Mouse (Mus musculus) heart, adult 2 months (tissue): ENCODE results near the gene Cel. TPM values are rescaled to one million over a fixed set of nuclear protein-coding genes. Genes with fewer than 3 reads are reported as not detected.
A peak's percentile ranks its signal among the peaks of the same experiment; 100 is the strongest.

Source experiments
- DNase-seq, 2 experiments: peaks; one replicate each; pipeline ENCODE4 v3.0.0; 2021
- H3K27ac ChIP-seq: fragments of 200-600 bp; 2 replicates; pipeline ENCODE4 v1.8.1; 2022
- H3K27me3 ChIP-seq: fragments of 200-500 bp; 2 replicates; pipeline ENCODE4 v1.6.1; 2012; ENCODE audit warnings: mild to moderate bottlenecking, low read length, inconsistent platforms, mixed read lengths; ENCODE audit not compliant: control insufficient read depth, insufficient read depth
- H3K36me3 ChIP-seq: fragments of 200-500 bp; 2 replicates; pipeline ENCODE4 v1.6.1; 2012; ENCODE audit warnings: low read length, inconsistent platforms; ENCODE audit not compliant: control insufficient read depth, insufficient read depth
- H3K4me1 ChIP-seq: fragments of 200-500 bp; 2 replicates; pipeline ENCODE4 v1.6.1; 2011; ENCODE audit warnings: low read length; ENCODE audit not compliant: control insufficient read depth, insufficient read depth
- H3K4me3 ChIP-seq: fragments of 200-600 bp; 2 replicates; pipeline ENCODE4 v1.8.1; 2022
- H3K79me2 ChIP-seq: fragments of 200-500 bp; replicated peaks from 2 replicates; pipeline ENCODE4 v1.6.1; 2012; ENCODE audit warnings: mild to moderate bottlenecking, inconsistent platforms, low read length, moderate library complexity, mixed read lengths; ENCODE audit not compliant: control insufficient read depth, insufficient read depth
- H3K9ac ChIP-seq: fragments of 200-500 bp; 2 replicates; pipeline ENCODE4 v1.6.1; 2012; ENCODE audit warnings: low read depth, mild to moderate bottlenecking, control low read depth, inconsistent platforms, low read length, mixed read lengths
- CTCF ChIP-seq: fragments of 200-600 bp; IDR thresholded peaks from 2 replicates; pipeline ENCODE4 v1.8.1; 2022; ENCODE audit warnings: antibody characterized with exemption, mild to moderate bottlenecking, moderate library complexity
- EP300 ChIP-seq: fragments of 200-500 bp; IDR thresholded peaks from 2 replicates; pipeline ENCODE4 v1.6.1; 2011; ENCODE audit warnings: low read depth, low read length, control low read depth; ENCODE audit not compliant: insufficient read depth
- POLR2A ChIP-seq: fragments of 200-500 bp; IDR thresholded peaks from 2 replicates; pipeline ENCODE4 v1.6.1; 2011; ENCODE audit warnings: mild to moderate bottlenecking, low read depth, low read length, control low read depth; ENCODE audit not compliant: insufficient read depth
- WGBS: fragments of 180-500 bp; shearing (Covaris S2); methylation state at CpG from one replicate; pipeline ENCODE4 v1.1.7; 2018; 5-methylcytosine and 5-hydroxymethylcytosine counted together
- intact Hi-C: fragments of 180-260 bp; cut with DNase I; formaldehyde crosslinking; loops from one replicate; pipeline ENCODE4 v1.15.1; 2025
- polyA plus RNA-seq: library from polyadenylated mRNA; depleted of rRNA; stranded (reverse); fragments of >200 nt; gene quantifications from 2 replicates; pipeline ENCODE4 v1.2.3, GENCODE M21; 2012
- total RNA-seq, 2 experiments: library from RNA; stranded (reverse); gene quantifications; 2 replicates each; pipeline ENCODE4 v1.2.3; 2021

Cel gene
- total and polyA plus RNA-seq, 3 experiments, result not detected

DNA sequence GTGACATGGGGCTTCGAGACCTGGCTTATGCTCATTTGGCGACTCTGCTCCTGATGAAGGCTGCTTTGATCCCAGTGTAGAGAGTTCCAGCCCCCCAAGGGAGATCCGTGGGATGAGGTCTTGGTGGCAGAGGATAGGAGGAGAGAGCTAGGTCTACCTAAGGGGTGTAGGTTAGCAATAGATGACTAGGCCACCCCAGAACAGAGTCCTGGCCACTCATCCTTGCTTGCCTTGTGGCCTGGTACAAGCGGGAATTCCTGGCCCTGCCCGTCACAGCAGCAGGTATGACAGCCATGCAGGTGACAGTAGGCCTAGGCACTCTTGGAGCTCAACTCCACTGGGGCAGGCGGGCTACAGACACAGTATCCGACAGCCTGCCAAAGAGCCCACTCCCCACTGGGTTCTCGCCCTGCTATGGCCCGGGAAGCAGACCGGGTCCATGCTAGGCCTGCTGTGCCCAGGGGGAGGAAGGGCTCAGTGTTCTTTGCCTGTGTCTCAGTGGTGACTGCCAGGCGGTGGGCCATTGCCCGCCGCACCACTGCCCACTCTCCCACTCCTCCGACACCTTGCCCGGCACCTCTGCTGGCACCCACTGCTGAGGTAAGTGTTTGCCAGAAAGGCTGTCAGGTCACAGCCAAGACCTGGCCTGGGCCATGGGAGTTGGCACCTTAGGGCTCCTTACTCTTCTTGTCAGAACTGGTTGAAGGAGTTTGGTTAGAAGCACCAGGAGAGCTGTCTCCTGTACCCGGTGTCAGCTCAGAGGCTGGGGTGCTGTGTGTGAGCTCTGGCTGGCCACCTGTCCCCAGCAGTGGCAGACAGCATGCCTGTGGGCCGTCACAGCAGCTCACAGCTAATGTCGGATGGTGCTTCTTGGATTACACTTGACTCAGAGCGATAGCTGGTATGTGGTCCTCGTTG, 35.5 kb downstream of the Cel start:
- H3K4me3 ChIP-seq, result no peak overlapping the region
- no peaks in the 10 kb centered on the region for H3K27me3 ChIP-seq
- DNase-seq, result no peak
- H3K27ac ChIP-seq, result no peak overlapping the region
- TF ChIP-seq POLR2A, result no peak
- TF ChIP-seq EP300, result no peak
- no peak for TF ChIP-seq CTCF
- H3K4me1 ChIP-seq, result peaks cover 32% of the 10 kb centered on the region
- 93% methylated on average over 20 of the region's 20 CpGs for WGBS
- no peak overlapping the region for H3K9ac ChIP-seq
- no peaks in the 10 kb centered on the region for H3K36me3 ChIP-seq
- intact Hi-C loops, result no loop called here
- H3K79me2 ChIP-seq, result no peaks in the 10 kb centered on the region

DNA sequence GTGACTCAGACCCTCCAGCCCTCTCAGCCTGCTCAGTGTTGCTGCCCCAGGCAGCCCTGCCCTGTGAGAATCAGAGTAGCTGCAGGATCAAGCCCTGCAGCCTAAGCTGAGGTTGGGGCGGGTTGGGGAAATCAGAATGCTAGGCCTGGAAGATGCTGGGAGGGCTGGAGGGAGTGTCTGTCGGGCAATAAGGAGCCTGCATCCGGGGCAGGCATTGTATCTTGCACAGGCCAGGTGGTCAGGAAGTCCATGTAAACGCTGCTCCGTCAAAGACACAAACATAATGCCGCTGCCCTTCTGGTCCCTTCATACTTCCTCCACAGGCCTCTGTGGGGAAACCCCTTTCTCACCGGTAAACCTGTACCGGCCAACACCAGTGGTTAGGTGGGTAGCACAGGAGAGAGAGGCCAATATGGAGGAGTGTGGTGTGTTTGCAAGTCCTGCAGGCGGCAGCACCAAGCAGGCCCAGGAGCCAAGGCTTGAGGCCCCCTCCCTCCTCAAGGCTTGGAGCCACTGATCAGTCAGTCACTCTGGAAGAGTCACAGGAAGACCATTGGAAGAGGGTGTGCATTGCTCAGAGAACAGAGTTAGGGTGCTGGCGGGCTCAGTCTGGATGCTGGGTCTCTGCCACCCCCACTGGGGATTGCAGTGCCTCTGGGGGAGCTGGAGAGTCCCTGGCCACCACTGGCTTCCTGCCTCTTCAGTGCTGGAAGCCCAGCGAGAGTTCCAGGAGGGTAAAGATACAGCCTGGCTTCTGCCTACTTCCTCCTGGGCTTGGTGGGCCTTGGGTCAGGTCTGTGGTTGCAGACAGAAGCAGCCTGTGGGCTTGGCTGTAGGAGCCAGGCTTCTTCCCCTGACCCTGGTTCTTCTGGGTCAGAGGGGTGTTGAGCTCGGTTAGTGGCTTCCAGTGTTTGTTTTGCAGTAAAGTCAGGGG, 37.0 kb downstream of the Cel start:
- 31% methylated on average over 12 of the region's 12 CpGs for WGBS
- Histone ChIP-seq H3K4me3 (no peak overlapping the region), H3K4me1 (peaks cover 32% of the 10 kb centered on the region), H3K79me2 (no peaks in the 10 kb centered on the region), H3K27me3 (no peaks in the 10 kb centered on the region), H3K27ac (peak overlapping the region; percentile 85), H3K9ac (no peak overlapping the region), H3K36me3 (no peaks in the 10 kb centered on the region)
- DNase-seq, result peak in 1 of 2 experiments; percentile 53
- TF ChIP-seq CTCF (peak; percentile 51), POLR2A (no peak), EP300 (0 out of 2 replicates have a peak, but pooled peaks have one; percentile 10)
- intact Hi-C loops, result no loop called here

DNA sequence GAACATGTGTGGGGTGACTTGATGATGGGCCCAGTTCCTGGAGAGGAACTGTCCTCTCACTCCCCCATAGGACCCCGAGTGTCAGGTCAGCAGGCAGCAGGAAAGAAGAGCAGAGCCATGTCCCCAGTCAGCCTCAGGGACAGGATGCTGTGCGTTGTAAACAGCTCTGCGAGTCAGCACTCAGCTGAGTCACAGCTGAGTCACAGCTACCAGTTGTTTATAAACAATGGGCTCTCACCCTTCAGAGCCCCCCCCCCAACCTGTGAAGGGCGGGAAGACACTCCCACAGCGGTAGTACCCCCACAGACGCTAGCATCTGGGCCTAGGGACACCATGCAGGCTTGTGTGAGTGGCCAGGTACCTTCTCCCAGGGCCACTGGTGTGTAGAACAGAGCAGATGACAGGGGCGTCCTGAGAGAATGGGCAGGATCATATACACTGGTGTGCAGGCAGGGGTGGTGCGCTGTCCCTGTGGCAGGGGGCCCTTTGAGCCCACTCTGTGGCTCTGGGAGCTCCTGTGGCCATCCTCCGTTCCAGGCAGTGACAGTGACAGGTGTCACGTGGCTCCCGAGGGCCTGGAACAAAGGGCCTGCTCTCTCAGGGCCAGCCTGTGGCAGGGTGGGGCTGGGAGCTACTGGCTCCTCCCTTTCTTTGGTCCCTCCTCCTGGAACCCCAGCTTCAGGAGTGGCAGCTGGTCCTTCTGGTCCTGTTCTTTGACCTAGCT, 37.8 kb downstream of the Cel start:
- Histone ChIP-seq H3K9ac (peak overlapping the region; percentile 21), H3K79me2 (no peaks in the 10 kb centered on the region), H3K36me3 (no peaks in the 10 kb centered on the region), H3K27ac (peak overlapping the region; percentile 85), H3K4me1 (peaks cover 28% of the 10 kb centered on the region), H3K27me3 (no peaks in the 10 kb centered on the region), H3K4me3 (no peak overlapping the region)
- intact Hi-C loops, result no loop called here
- DNase-seq, result peak; percentile 76 to 87
- TF ChIP-seq POLR2A (peak; percentile 53), CTCF (no peak), EP300 (0 out of 2 replicates have a peak, but pooled peaks have one; percentile 9)
- WGBS, result 33% methylated on average over 11 of the region's 11 CpGs

DNA sequence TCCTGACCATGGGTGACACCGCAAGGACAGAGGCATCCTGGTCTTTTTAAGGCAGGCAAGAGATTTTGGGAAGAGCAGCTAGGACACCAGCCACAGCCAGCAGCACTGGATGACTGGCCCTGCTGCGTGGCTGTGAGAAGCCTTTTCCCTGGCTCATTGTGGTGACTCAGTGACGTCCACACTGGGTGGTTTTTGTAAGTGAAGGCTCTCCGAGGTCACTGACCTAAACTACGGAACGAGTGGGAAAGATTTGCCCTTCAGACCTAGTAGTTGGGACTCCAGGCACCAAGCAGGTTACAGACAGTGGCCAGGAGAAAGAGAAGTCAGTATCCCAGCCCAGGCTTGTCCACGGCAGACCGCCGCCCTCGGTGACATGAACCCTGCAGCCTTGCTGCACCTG, 38.8 kb downstream of the Cel start:
- Histone ChIP-seq H3K27ac (peak overlapping the region; percentile 85), H3K4me3 (no peak overlapping the region), H3K9ac (no peak overlapping the region), H3K27me3 (no peaks in the 10 kb centered on the region), H3K36me3 (no peaks in the 10 kb centered on the region), H3K4me1 (peaks cover 20% of the 10 kb centered on the region), H3K79me2 (no peaks in the 10 kb centered on the region)
- no peak for DNase-seq
- intact Hi-C loops, result no loop called here
- WGBS, result 87% methylated on average over 10 of the region's 10 CpGs
- no peak for TF ChIP-seq CTCF
- TF ChIP-seq EP300, result no peak
- TF ChIP-seq POLR2A, result no peak

DNA sequence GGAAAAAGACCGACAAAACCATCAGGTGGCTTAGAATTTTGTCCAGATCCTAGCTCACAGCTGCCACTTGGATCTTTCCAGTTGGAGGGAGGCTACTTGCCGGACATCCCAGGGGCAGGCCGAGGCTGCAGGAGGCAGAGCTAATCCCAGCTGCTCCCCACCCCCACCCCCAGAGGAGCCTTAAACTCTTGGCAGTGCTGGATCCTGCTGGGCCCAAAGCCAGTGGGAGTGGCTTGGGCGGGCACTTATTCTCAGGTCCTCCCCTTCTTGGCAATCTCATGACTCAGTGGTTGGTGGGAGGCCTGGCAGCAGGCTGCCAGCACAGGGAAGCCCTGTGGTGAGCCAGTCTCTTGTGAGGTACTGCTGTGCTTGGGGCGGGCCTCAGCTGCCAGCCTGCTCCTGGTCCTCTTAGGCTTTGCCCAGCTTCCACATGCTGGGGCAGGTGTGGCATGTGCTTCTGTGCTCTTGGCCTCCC, 39.5 kb downstream of the Cel start:
- H3K27ac ChIP-seq, result peak overlapping the region; percentile 85
- intact Hi-C loops, result no loop called here
- no peaks in the 10 kb centered on the region for H3K79me2 ChIP-seq
- H3K27me3 ChIP-seq, result no peaks in the 10 kb centered on the region
- H3K4me3 ChIP-seq, result no peak overlapping the region
- no peak overlapping the region for H3K9ac ChIP-seq
- H3K4me1 ChIP-seq, result peaks cover 20% of the 10 kb centered on the region
- peak; percentile 86 to 87 for DNase-seq
- TF ChIP-seq CTCF (no peak), EP300 (no peak), POLR2A (no peak)
- whole genome bisulfite sequencing, result 11% methylated on average over 5 of the region's 5 CpGs
- no peaks in the 10 kb centered on the region for H3K36me3 ChIP-seq
